ENCODE assay signal across 9 mouse cellular contexts in the genomic region with DNA sequence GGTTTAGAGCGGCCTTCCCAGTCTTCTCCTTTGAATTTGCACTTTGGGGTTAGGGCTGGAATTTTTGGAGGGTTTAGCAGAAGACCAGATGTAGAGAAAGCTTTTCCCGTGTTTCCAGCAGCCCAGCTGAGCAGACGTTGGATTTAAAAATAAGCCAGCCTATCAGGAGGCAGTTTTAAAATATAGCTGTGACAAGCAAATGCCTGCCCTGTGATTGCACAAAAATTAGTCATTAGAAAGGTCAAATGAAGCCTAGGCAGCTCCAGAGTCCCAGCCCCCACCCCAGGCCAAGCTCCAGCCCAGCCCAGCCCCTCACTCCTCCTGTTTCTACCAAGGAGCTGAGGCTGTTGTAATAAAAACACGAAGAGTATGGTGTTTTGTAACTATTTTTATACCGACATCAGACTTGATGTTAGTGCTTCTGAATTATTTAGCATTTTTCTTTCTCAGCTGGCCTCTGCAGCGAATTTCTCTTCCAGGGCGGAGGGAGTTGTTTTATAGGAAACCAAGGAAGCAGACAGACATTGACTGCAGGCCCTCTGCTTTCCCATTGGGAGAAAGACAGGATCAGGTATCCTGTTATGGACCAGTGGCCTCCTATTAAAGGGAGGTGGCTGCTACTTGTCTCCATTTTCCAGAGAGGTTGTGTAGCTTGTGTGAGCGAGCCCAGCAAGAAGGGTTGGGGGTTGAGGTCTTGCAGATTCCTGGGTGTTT. TPM values are rescaled to one million over a fixed set of nuclear protein-coding genes. Genes with fewer than 3 reads are reported as not detected.
A peak's percentile ranks its signal among the peaks of the same experiment; 100 is the strongest.
DNase-seq lines count a peak whose midpoint lies in the region; ATAC-seq and TF ChIP-seq lines count a peak whose summit lies in the region.
"Had no signal": no experiment of that assay in that cellular context is flagged by ENCODE, and none has a peak within 500 bp of the region (broad histone marks: within the 10 kb centered on the region; RNA-seq: fewer than 3 reads in every experiment).

No protein-coding gene starts in this region.

- H3K27ac ChIP-seq in hindbrain, embryonic 10.5 days, result peak overlapping the region; percentile 40; the same call in 1 of the 2 replicates
- no peak overlapping the region for H3K27ac ChIP-seq in hindbrain, embryonic 14.5 days
- no peak overlapping the region for H3K27ac ChIP-seq in midbrain, embryonic 13.5 days
- H3K27ac ChIP-seq in midbrain, postnatal 0 days (ENCODE audit: low read depth, low read length), result no peak overlapping the region
- 0 out of 2 replicates have a peak overlapping the region, but pooled peaks have one; percentile 41 for H3K27ac ChIP-seq in stomach, postnatal 0 days (replicated peaks)

- no peak for TF ChIP-seq CTCF in midbrain, postnatal 0 days (IDR thresholded peaks at IDR 0.05)
- no peak for TF ChIP-seq CTCF in stomach, postnatal 0 days (IDR thresholded peaks at IDR 0.05; ENCODE audit: low read depth)

- H3K27me3 ChIP-seq in hindbrain, embryonic 10.5 days (ENCODE audit: insufficient read depth, poor library complexity, severe bottlenecking), result no peaks in the 10 kb centered on the region
- no peaks in the 10 kb centered on the region for H3K27me3 ChIP-seq in hindbrain, embryonic 14.5 days (ENCODE audit: control insufficient read depth, insufficient read depth, low read length)
- H3K27me3 ChIP-seq in midbrain, embryonic 13.5 days, result no peaks in the 10 kb centered on the region
- H3K27me3 ChIP-seq in midbrain, postnatal 0 days (ENCODE audit: insufficient read depth, low read length), result no peaks in the 10 kb centered on the region
- H3K27me3 ChIP-seq in stomach, postnatal 0 days (ENCODE audit: control insufficient read depth, insufficient read depth, low read length), result no peaks in the 10 kb centered on the region

- ATAC-seq in hindbrain, embryonic 14.5 days (ENCODE audit: low FRiP score), result no peak
- peak; percentile 7; the same call in 1 of the 2 replicates for ATAC-seq in midbrain, embryonic 13.5 days
- no peak for ATAC-seq in midbrain, postnatal 0 days (ENCODE audit: low FRiP score)
- peak; percentile 49; the same call in 1 of the 2 replicates for ATAC-seq in stomach, postnatal 0 days (ENCODE audit: low FRiP score, low TSS enrichment)

- no peak overlapping the region for H3K4me3 ChIP-seq in hindbrain, embryonic 10.5 days
- no peak overlapping the region for H3K4me3 ChIP-seq in hindbrain, embryonic 14.5 days (replicated peaks; ENCODE audit: low read length)
- H3K4me3 ChIP-seq in midbrain, embryonic 13.5 days (replicated peaks), result no peak overlapping the region
- no peak overlapping the region for H3K4me3 ChIP-seq in midbrain, postnatal 0 days (ENCODE audit: low read depth, low read length)
- no peak overlapping the region for H3K4me3 ChIP-seq in stomach, postnatal 0 days (ENCODE audit: low read depth, low read length)

- H3K4me2 ChIP-seq in hindbrain, embryonic 14.5 days (replicated peaks), result no peak overlapping the region
- H3K4me2 ChIP-seq in midbrain, embryonic 13.5 days (replicated peaks), result no peak overlapping the region
- H3K4me2 ChIP-seq in midbrain, postnatal 0 days (ENCODE audit: low read depth, low read length, poor library complexity, severe bottlenecking), result no peak overlapping the region
- no peak overlapping the region for H3K4me2 ChIP-seq in stomach, postnatal 0 days (replicated peaks; ENCODE audit: low read depth)

- peaks cover 38% of the 10 kb centered on the region for H3K4me1 ChIP-seq in hindbrain, embryonic 10.5 days (replicated peaks)
- H3K4me1 ChIP-seq in hindbrain, embryonic 14.5 days (replicated peaks; ENCODE audit: control insufficient read depth, insufficient read depth, low read length), result peaks cover 8% of the 10 kb centered on the region; the same call in 1 of the 2 replicates
- peaks cover 21% of the 10 kb centered on the region for H3K4me1 ChIP-seq in midbrain, embryonic 13.5 days (replicated peaks)
- H3K4me1 ChIP-seq in midbrain, postnatal 0 days (ENCODE audit: insufficient read depth, low read length), result peaks cover 4% of the 10 kb centered on the region; the same call in 1 of the 2 replicates
- 0 out of 2 replicates have a peak, but pooled peaks cover 3% of the 10 kb centered on the region for H3K4me1 ChIP-seq in stomach, postnatal 0 days (replicated peaks; ENCODE audit: control insufficient read depth, insufficient read depth)

- no peaks in the 10 kb centered on the region for H3K36me3 ChIP-seq in hindbrain, embryonic 10.5 days
- no peaks in the 10 kb centered on the region for H3K36me3 ChIP-seq in hindbrain, embryonic 14.5 days (replicated peaks; ENCODE audit: control insufficient read depth, insufficient read depth)
- H3K36me3 ChIP-seq in midbrain, embryonic 13.5 days, result no peaks in the 10 kb centered on the region
- H3K36me3 ChIP-seq in midbrain, postnatal 0 days (ENCODE audit: insufficient read depth, low read length), result no peaks in the 10 kb centered on the region
- H3K36me3 ChIP-seq in stomach, postnatal 0 days (ENCODE audit: control insufficient read depth, insufficient read depth, low read length), result no peaks in the 10 kb centered on the region

- no peaks in the 10 kb centered on the region for H3K9me3 ChIP-seq in hindbrain, embryonic 10.5 days
- no peaks in the 10 kb centered on the region for H3K9me3 ChIP-seq in hindbrain, embryonic 14.5 days (ENCODE audit: control insufficient read depth, low read length)
- no peaks in the 10 kb centered on the region for H3K9me3 ChIP-seq in midbrain, embryonic 13.5 days
- no peaks in the 10 kb centered on the region for H3K9me3 ChIP-seq in midbrain, postnatal 0 days (ENCODE audit: low read length)
- H3K9me3 ChIP-seq in stomach, postnatal 0 days (ENCODE audit: control insufficient read depth, low read length), result no peaks in the 10 kb centered on the region

- TF ChIP-seq EP300 in stomach, postnatal 0 days (optimal IDR thresholded peaks at IDR 0.05), result no peak

- DNase-seq in hindbrain, embryonic 10.5 days (ENCODE audit: low spot score), result no peak
- DNase-seq in hindbrain, embryonic 14.5 days (ENCODE audit: low spot score), result no peak
- DNase-seq in midbrain, postnatal 0 days (ENCODE audit: low spot score), result no peak
- DNase-seq in kidney, postnatal 4 days, result peak; percentile 52 to 56
- DNase-seq in stomach, postnatal 0 days (ENCODE audit: low spot score), result no peak
- DNase-seq in thymus, postnatal 4 days, result no peak
- no peak for DNase-seq in thymus, postnatal 36 days
- DNase-seq: thymus, adult 2 months had no signal

- WGBS in hindbrain, embryonic 10.5 days, result 71% methylated on average over 8 of the region's 8 CpGs
- 67% methylated on average over 8 of the region's 8 CpGs for WGBS in hindbrain, embryonic 14.5 days
- WGBS in midbrain, embryonic 13.5 days, result 71% methylated on average over 8 of the region's 8 CpGs
- WGBS in midbrain, postnatal 0 days, result 56% methylated on average over 8 of the region's 8 CpGs
- WGBS in stomach, postnatal 0 days, result 41% methylated on average over 8 of the region's 8 CpGs

- no peak overlapping the region for H3K9ac ChIP-seq in hindbrain, embryonic 14.5 days
- no peak overlapping the region for H3K9ac ChIP-seq in midbrain, embryonic 13.5 days (replicated peaks)
- no peak overlapping the region for H3K9ac ChIP-seq in midbrain, postnatal 0 days (replicated peaks; ENCODE audit: low read length, poor library complexity, severe bottlenecking)
- no peak overlapping the region for H3K9ac ChIP-seq in stomach, postnatal 0 days (ENCODE audit: low read length)

RNA-seq across cellular contexts. Expression of a gene that starts 59.1 kb away (rescaled TPM):
- polyA plus RNA-seq in hindbrain, embryonic 10.5 days (2016; fragmentation: Nextera tagmentation; extraction: Ambion mirVana), result 22.1 and 24.5 TPM in 2 replicates
- 37.5 and 38.1 TPM in 2 replicates for polyA plus RNA-seq in hindbrain, embryonic 14.5 days (2014; fragmentation: Nextera tagmentation; extraction: Ambion mirVana)
- 41.9 and 47.1 TPM in 2 replicates for polyA plus RNA-seq in midbrain, embryonic 13.5 days (2015; fragmentation: Nextera tagmentation; extraction: Ambion mirVana)
- total RNA-seq in midbrain, postnatal 0 days (2014; rRNA removed), result 56.0 and 58.5 TPM in 2 replicates
- 29.5 and 35.9 TPM in 2 replicates for polyA plus RNA-seq in midbrain, postnatal 0 days (2015; fragmentation: Nextera tagmentation; extraction: Ambion mirVana)
- 6.9 and 7.2 TPM in 2 replicates for polyA plus RNA-seq in stomach, postnatal 0 days (2015; fragmentation: Nextera tagmentation; extraction: Ambion mirVana)

Comparison
In these comparisons a context has a peak if more than half of its experiments do, and no peak if none do; other contexts are left out.
1. H3K27ac ChIP-seq: peak in hindbrain, embryonic 10.5 days (single experiment) and stomach, postnatal 0 days (single experiment); none in hindbrain, embryonic 14.5 days (single experiment), midbrain, embryonic 13.5 days (single experiment) and midbrain, postnatal 0 days (single experiment).
2. ATAC-seq: peak in midbrain, embryonic 13.5 days (single experiment) and stomach, postnatal 0 days (single experiment); none in hindbrain, embryonic 14.5 days (single experiment) and midbrain, postnatal 0 days (single experiment).
3. DNase-seq: peak in kidney, postnatal 4 days (2 of 2); none in hindbrain, embryonic 10.5 days (single experiment), hindbrain, embryonic 14.5 days (single experiment), midbrain, postnatal 0 days (single experiment), stomach, postnatal 0 days (single experiment), thymus, postnatal 4 days (single experiment) and thymus, postnatal 36 days (0 of 2).